In the genomic region with DNA sequence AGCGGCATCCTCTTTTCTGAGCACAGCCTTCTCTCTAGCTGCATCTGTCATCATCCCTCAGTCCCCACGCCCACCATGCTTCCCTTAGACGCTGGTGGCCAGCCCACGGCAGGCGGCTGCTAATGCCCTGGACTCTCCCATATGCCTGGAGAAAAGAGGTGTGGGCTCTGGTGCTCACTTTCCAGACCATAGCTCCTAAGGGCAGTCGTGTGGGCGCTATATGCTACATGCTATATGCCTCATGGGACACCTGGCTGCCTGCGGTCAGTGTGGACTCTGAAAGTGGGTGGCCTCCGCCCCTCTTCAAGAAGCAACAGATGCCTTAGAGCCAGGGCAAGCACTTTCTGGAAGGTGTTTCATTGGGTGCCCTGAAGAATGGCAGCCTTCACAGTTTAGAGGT, we compare ENCODE assay signal across 13 mouse cellular contexts.
"Had no signal": no experiment of that assay in that cellular context is flagged by ENCODE, and none has a peak within 500 bp of the region (broad histone marks: within the 10 kb centered on the region; RNA-seq: fewer than 3 reads in every experiment).

No protein-coding gene starts in this region.

- DNase-seq: kidney, adult 8-10 months; kidney, postnatal 10 days; kidney, postnatal 36 days; layer of hippocampus, adult 9-11 months; liver, postnatal 0 days; lung, embryonic 14.5 days; midbrain, embryonic 14.5 days; right cerebral cortex, postnatal 25 days; thymus, adult 2 months; thymus, postnatal 14 days; thymus, postnatal 4 days had no signal

- ATAC-seq: intestine, postnatal 0 days; liver, postnatal 0 days; lung, postnatal 0 days had no signal
